Mouse (Mus musculus): ENCODE measurements at regions not wholly inside any gene's neighbourhood (a gene's known extent, or its start where the extent isn't known, plus 50 kb on each side); places are given as distances from the start of the nearest gene placed in this dataset.
A peak's percentile ranks its signal among the peaks of the same experiment; 100 is the strongest.
"Not testable (repeated sequence)": the region's sequence is repeated elsewhere in the genome, so short reads cannot be mapped to it uniquely, and the experiment has no call there.

GRCm38 (mm10) chr8:8973334-8973733 is 283.0 kb upstream of the Arglu1 start:
- DNase-seq = no peak

- DNase-seq = no peak
These were observed 280.5 kb upstream of the Arglu1 start for GRCm38 (mm10) chr8:8970776-8971175.

- DNase-seq = no peak
These were observed 280.0 kb upstream of the Arglu1 start for GRCm38 (mm10) chr8:8970346-8970745.

GRCm38 (mm10) chr8:8969112-8969950 is 279.0 kb upstream of the Arglu1 start:
- DNase-seq = peak; percentile 42

- DNase-seq = no peak
These were observed 276.3 kb upstream of the Arglu1 start for GRCm38 (mm10) chr8:8966658-8967048.

- DNase-seq = no peak
These were observed 275.8 kb upstream of the Arglu1 start for GRCm38 (mm10) chr8:8965983-8966657.

- no peak for DNase-seq
These were observed 269.9 kb upstream of the Arglu1 start for GRCm38 (mm10) chr8:8960221-8960620.

- DNase-seq = peak; percentile 29
These were observed 269.4 kb upstream of the Arglu1 start for GRCm38 (mm10) chr8:8959787-8960093.

- DNase-seq = no peak
These were observed 268.9 kb upstream of the Arglu1 start for GRCm38 (mm10) chr8:8959021-8959786.

GRCm38 (mm10) chr8:8958140-8958539 is 267.8 kb upstream of the Arglu1 start:
- not testable (repeated sequence) for DNase-seq

- DNase-seq = no peak
These were observed 261.9 kb upstream of the Arglu1 start for GRCm38 (mm10) chr8:8952212-8952611.

- no peak for DNase-seq
These were observed 260.9 kb upstream of the Arglu1 start for GRCm38 (mm10) chr8:8951186-8951585.

- no peak for DNase-seq
These were observed 257.3 kb upstream of the Arglu1 start for GRCm38 (mm10) chr8:8947516-8948161.

- DNase-seq = no peak
These were observed 252.7 kb upstream of the Arglu1 start for GRCm38 (mm10) chr8:8942991-8943390.

- no peak for DNase-seq
These were observed 250.6 kb upstream of the Arglu1 start for GRCm38 (mm10) chr8:8940899-8941298.

- DNase-seq = no peak
These were observed 248.2 kb upstream of the Arglu1 start for GRCm38 (mm10) chr8:8938536-8938935.

GRCm38 (mm10) chr8:8932466-8932865 is 242.1 kb upstream of the Arglu1 start:
- DNase-seq = no peak

GRCm38 (mm10) chr8:8931746-8932145 is 241.4 kb upstream of the Arglu1 start:
- DNase-seq = no peak

GRCm38 (mm10) chr8:8928074-8928862 is 237.9 kb upstream of the Arglu1 start:
- DNase-seq = no peak

- no peak for DNase-seq
These were observed 231.1 kb upstream of the Arglu1 start for GRCm38 (mm10) chr8:8921446-8921845.

GRCm38 (mm10) chr8:8919582-8920503 is 229.5 kb upstream of the Arglu1 start:
- no peak for DNase-seq
